Mouse (Mus musculus): Measurements from ENCODE around the gene Gpc1. TPM values are rescaled to one million over a fixed set of nuclear protein-coding genes. Genes with fewer than 3 reads are reported as not detected.

Gpc1 gene
- total RNA-seq, 2 experiments from 2014 or later, result 81.6 to 86.5 TPM

- DNase-seq (ENCODE audit: low spot score in 2 of 2), result no peak
These were observed 46.1 kb downstream of the Gpc1 start for GRCm38 (mm10) chr1:92877431-92877978.

- no peak for DNase-seq (ENCODE audit: low spot score in 2 of 2)
These were observed 46.8 kb downstream of the Gpc1 start for GRCm38 (mm10) chr1:92878066-92878741.

- DNase-seq (ENCODE audit: low spot score in 2 of 2), result peak; percentile 65 to 77
These were observed 47.8 kb downstream of the Gpc1 start for GRCm38 (mm10) chr1:92879266-92879665.

GRCm38 (mm10) chr1:92880101-92880500 lies 48.7 kb downstream of the Gpc1 start:
- no peak for DNase-seq (ENCODE audit: low spot score in 2 of 2)

- no peak for DNase-seq (ENCODE audit: low spot score in 2 of 2)
These were observed 50.5 kb downstream of the Gpc1 start for GRCm38 (mm10) chr1:92881982-92882381.

- DNase-seq (ENCODE audit: low spot score in 2 of 2), result no peak
These were observed 57.6 kb downstream of the Gpc1 start for GRCm38 (mm10) chr1:92888901-92889655.

- DNase-seq (ENCODE audit: low spot score in 2 of 2), result no peak
These were observed 61.3 kb downstream of the Gpc1 start for GRCm38 (mm10) chr1:92892791-92893190.

- no peak for DNase-seq (ENCODE audit: low spot score in 2 of 2)
These were observed 62.5 kb downstream of the Gpc1 start for GRCm38 (mm10) chr1:92893896-92894295.

- DNase-seq (ENCODE audit: low spot score in 2 of 2), result peak; percentile 85 to 86
These were observed 63.6 kb downstream of the Gpc1 start for GRCm38 (mm10) chr1:92895089-92895488.

GRCm38 (mm10) chr1:92902786-92903185 lies 71.3 kb downstream of the Gpc1 start, which contains the start of gene Ankmy1:
Ankmy1 (minus strand) TSS chr1:92902906.
- DNase-seq (ENCODE audit: low spot score in 2 of 2), result peak; percentile 58 to 65

- DNase-seq (ENCODE audit: low spot score in 2 of 2), result no peak
These were observed 72.2 kb downstream of the Gpc1 start for GRCm38 (mm10) chr1:92903627-92904026.

GRCm38 (mm10) chr1:92905703-92906310 lies 74.4 kb downstream of the Gpc1 start:
- no peak for DNase-seq (ENCODE audit: low spot score in 2 of 2)

- peak; percentile 78 to 85 for DNase-seq (ENCODE audit: low spot score in 2 of 2)
These were observed 75.6 kb downstream of the Gpc1 start, which contains the start of gene Dusp28 for GRCm38 (mm10) chr1:92906779-92907631. Dusp28 (plus strand) TSS chr1:92906981.

GRCm38 (mm10) chr1:92907632-92908360 lies 76.4 kb downstream of the Gpc1 start:
- no peak for DNase-seq (ENCODE audit: low spot score in 2 of 2)

- DNase-seq (ENCODE audit: low spot score in 2 of 2), result no peak
These were observed 77.2 kb downstream of the Gpc1 start for GRCm38 (mm10) chr1:92908664-92909063.

- no peak for DNase-seq (ENCODE audit: low spot score in 2 of 2)
These were observed 77.6 kb downstream of the Gpc1 start for GRCm38 (mm10) chr1:92909068-92909467.
